In the genomic region with DNA sequence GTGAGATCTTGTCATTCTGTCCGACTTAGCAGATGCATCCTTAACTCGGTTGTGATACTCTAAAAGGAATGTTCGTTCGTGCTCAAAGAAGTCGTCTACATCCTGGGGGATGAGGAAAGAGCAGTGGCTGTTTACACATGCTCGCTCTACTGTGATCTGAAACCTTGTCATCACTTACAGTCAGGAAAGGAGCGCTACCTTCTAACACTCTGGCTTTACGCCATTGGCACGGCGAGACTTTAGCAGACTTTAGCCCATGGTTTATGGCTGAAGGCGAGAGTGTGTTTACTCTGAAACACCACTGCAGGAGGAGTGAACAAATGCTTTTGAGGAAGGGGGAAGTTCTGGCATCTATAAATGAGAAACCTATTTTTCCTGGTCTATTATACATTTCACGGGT, we compare ENCODE assay signal across 26 mouse cellular contexts.
"Had no signal": no experiment of that assay in that cellular context is flagged by ENCODE, and none has a peak within 500 bp of the region (broad histone marks: within the 10 kb centered on the region; RNA-seq: fewer than 3 reads in every experiment).

No protein-coding gene starts in this region.

- DNase-seq: gastrocnemius, adult 2 months; gastrocnemius, postnatal 10 days; gastrocnemius, postnatal 25 days; kidney, adult 18-20 months; kidney, adult 9 months; kidney, postnatal 25 days; kidney, postnatal 4 days; layer of hippocampus, adult 9-11 months; layer of hippocampus, postnatal 36 days; left cerebral cortex, postnatal 4 days had no signal

- H3K9me3 ChIP-seq: heart, embryonic 15.5 days; hindbrain, embryonic 10.5 days; hindbrain, embryonic 12.5 days; intestine, embryonic 15.5 days; kidney, embryonic 15.5 days; limb, embryonic 13.5 days; limb, embryonic 15.5 days; liver, embryonic 12.5 days had no signal

- H3K4me1 ChIP-seq: heart, embryonic 13.5 days; heart, embryonic 15.5 days; hindbrain, embryonic 10.5 days; hindbrain, embryonic 12.5 days; intestine, embryonic 15.5 days; kidney, embryonic 15.5 days; limb, embryonic 13.5 days; limb, embryonic 15.5 days; liver, embryonic 12.5 days had no signal

- H3K4me3 ChIP-seq: gastrocnemius, adult 2 months; heart, embryonic 13.5 days; heart, embryonic 15.5 days; hindbrain, embryonic 10.5 days; hindbrain, embryonic 12.5 days; intestine, embryonic 15.5 days; kidney, embryonic 15.5 days; limb, embryonic 13.5 days; limb, embryonic 15.5 days; liver, embryonic 12.5 days had no signal

- H3K9ac ChIP-seq: heart, embryonic 13.5 days; heart, embryonic 15.5 days; hindbrain, embryonic 12.5 days; hindbrain, embryonic 14.5 days; intestine, embryonic 15.5 days; kidney, embryonic 15.5 days; limb, embryonic 13.5 days; limb, embryonic 15.5 days; liver, embryonic 12.5 days; liver, embryonic 14.5 days had no signal

- ATAC-seq: forebrain, embryonic 16.5 days; hindbrain, embryonic 16.5 days; inflammation-experienced regulatory T-cells, adult 6 months; intestine, embryonic 15.5 days; intestine, postnatal 0 days; liver, embryonic 12.5 days had no signal

- H3K4me2 ChIP-seq: heart, embryonic 13.5 days; heart, embryonic 15.5 days; hindbrain, embryonic 12.5 days; hindbrain, embryonic 14.5 days; intestine, embryonic 15.5 days; kidney, embryonic 15.5 days; limb, embryonic 13.5 days; limb, embryonic 15.5 days; liver, embryonic 12.5 days had no signal

- H3K27ac ChIP-seq: gastrocnemius, adult 2 months; heart, embryonic 13.5 days; heart, embryonic 15.5 days; hindbrain, embryonic 10.5 days; hindbrain, embryonic 12.5 days; hindbrain, embryonic 14.5 days; intestine, embryonic 15.5 days; kidney, embryonic 15.5 days; kidney, postnatal 0 days; limb, embryonic 13.5 days; limb, embryonic 15.5 days; liver, embryonic 12.5 days; liver, embryonic 14.5 days had no signal

- H3K27me3 ChIP-seq: heart, embryonic 13.5 days; heart, embryonic 15.5 days; hindbrain, embryonic 12.5 days; intestine, embryonic 15.5 days; kidney, embryonic 15.5 days; limb, embryonic 13.5 days; limb, embryonic 15.5 days; liver, embryonic 12.5 days had no signal
